Mouse (Mus musculus) limb, embryonic 13.5 days (tissue): ENCODE measurements around the gene Zscan10. TPM values are rescaled to one million over a fixed set of nuclear protein-coding genes. Genes with fewer than 3 reads are reported as not detected.
A peak's percentile ranks its signal among the peaks of the same experiment; 100 is the strongest.

Experiments
- ATAC-seq: fragments of 200-750 bp; cut with Nextera tagmentation; 2 replicates; pipeline ENCODE4 v1.8.0; 2017; ENCODE audit warnings: low read depth, moderate number of reproducible peaks, moderate TSS enrichment; ENCODE audit not compliant: low FRiP score
- H3K27ac ChIP-seq: fragments of 300-500 bp; sonication (generic); 2 replicates; pipeline ENCODE4 v1.5.1; 2015; ENCODE audit warnings: inconsistent platforms, mild to moderate bottlenecking, moderate library complexity
- H3K27me3 ChIP-seq: fragments of 300-500 bp; sonication (generic); 2 replicates; pipeline ENCODE4 v1.6.1; 2015; ENCODE audit warnings: mild to moderate bottlenecking, inconsistent platforms
- H3K36me3 ChIP-seq: fragments of 300-500 bp; sonication (generic); 2 replicates; pipeline ENCODE4 v1.6.1; 2015; ENCODE audit warnings: inconsistent platforms, mild to moderate bottlenecking, moderate library complexity
- H3K4me1 ChIP-seq: fragments of 300-500 bp; sonication (generic); 2 replicates; pipeline ENCODE4 v1.6.1; 2015; ENCODE audit warnings: inconsistent platforms
- H3K4me2 ChIP-seq: fragments of 300-500 bp; sonication (generic); replicated peaks from 2 replicates; pipeline ENCODE4 v1.6.1; 2015; ENCODE audit warnings: inconsistent platforms, mild to moderate bottlenecking, moderate library complexity
- H3K4me3 ChIP-seq: fragments of 300-500 bp; sonication (generic); 2 replicates; pipeline ENCODE4 v1.5.1; 2015; ENCODE audit warnings: moderate library complexity, mild to moderate bottlenecking, inconsistent platforms
- H3K9ac ChIP-seq: fragments of 300-500 bp; sonication (generic); 2 replicates; pipeline ENCODE4 v1.6.1; 2015; ENCODE audit warnings: mild to moderate bottlenecking, inconsistent platforms
- H3K9me3 ChIP-seq: fragments of 300-500 bp; sonication (generic); 2 replicates; pipeline ENCODE4 v1.6.1; 2016; ENCODE audit warnings: inconsistent platforms
- WGBS: fragments of 180-500 bp; shearing (Covaris S2); methylation state at CpG from one replicate; pipeline ENCODE4 v1.1.7; 2015; 5-methylcytosine and 5-hydroxymethylcytosine counted together
- polyA plus RNA-seq: library from polyadenylated mRNA; unstranded; fragments of >200 nt; fragmentation: Nextera tagmentation; extraction: Ambion mirVana; gene quantifications from 2 replicates; pipeline ENCODE4 v1.2.1, GENCODE M21; 2015

Zscan10 gene
- polyA plus RNA-seq: 0.56 and 0.57 TPM in 2 replicates

DNA sequence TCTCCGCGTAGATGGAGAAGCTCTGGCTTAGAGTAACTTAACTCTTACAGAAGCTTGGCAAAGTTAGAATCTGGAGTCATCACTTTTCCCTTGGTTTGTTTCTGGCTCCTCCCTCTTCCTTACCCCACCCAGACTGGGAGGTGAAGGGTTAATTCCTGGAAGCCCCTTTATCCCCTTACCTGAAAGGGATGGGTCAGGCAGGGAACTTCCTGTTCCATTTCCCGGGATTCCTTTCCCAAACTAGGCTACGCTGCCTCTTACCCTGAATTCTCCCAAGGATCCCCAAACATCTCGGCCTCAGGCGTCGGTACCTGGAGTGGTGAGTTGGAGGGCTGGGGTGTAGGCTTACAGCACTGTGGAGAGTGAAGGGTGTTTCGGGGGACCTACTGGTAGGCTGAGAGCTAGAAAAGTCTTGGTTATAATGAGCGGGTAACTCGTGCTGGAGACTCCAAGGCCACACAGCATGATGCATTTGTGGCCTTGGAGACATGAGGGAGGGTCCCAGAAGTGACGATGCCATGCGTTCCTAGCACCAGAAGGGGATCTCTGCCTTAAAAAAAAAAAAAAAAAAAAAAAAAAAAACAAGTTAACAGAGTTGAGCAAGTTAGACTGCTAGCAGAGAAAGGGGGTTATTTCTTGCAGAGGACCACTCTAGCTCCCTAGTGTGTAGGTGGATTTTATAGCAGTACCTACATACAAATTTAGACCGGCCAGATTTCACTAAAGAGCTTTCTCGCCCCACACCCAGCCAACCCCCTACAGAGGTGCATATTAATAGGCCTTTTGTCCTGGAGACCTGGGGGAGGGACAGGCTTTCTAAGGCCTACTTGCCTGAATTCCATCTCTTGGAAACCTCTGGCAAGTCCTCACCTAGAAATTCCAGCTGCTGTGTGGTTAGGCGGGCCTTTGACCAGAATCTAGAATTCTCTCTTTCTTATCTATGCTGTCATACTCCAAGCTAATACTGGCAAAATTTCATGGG lies at the start of gene Zscan10:
Gene Zscan10, plus strand, starts transcription at position 216 of the 982 bp plus-strand sequence.
- no peaks in the 10 kb centered on the region for H3K27me3 ChIP-seq
- peak within 1 kb of the TSS; percentile 76 for H3K4me2 ChIP-seq
- no peak for ATAC-seq
- no peaks in the 10 kb centered on the region for H3K36me3 ChIP-seq
- no peaks in the 10 kb centered on the region for H3K9me3 ChIP-seq
- H3K9ac ChIP-seq: no peak within 1 kb of the TSS
- peak within 1 kb of the TSS; percentile 48 for H3K4me3 ChIP-seq
- H3K27ac ChIP-seq: peak within 1 kb of the TSS; percentile 92
- 38% methylated on average over 15 of the region's 15 CpGs for WGBS
- peaks cover 25% of the 10 kb centered on the region for H3K4me1 ChIP-seq

DNA sequence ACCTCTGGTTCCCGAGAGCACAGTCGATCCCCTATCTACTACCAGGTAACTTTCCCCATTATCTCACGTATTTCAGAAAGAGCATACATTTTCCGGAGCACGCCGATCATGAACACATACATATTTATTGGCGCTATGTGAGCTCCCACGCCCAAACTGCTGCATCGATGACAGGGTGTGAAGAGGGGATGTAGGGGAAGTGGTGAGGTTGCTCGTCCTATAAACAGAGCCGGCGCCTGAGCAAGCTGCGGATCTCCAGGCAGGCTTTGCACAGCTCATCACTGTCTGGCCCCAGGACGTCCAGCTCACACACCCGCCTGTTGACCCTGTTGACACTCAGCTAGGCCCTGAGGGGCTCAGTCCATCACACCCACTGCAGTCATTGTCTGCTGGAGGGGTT lies 49.8 kb upstream of the Zscan10 start:
- Histone ChIP-seq H3K9me3 (no peaks in the 10 kb centered on the region), H3K36me3 (peaks cover 15% of the 10 kb centered on the region), H3K4me2 (peak overlapping the region; percentile 78), H3K27ac (peak overlapping the region; percentile 40; the same call in 1 of the 2 replicates), H3K27me3 (no peaks in the 10 kb centered on the region), H3K4me1 (peaks cover 16% of the 10 kb centered on the region), H3K4me3 (peak overlapping the region; percentile 55), H3K9ac (peak overlapping the region; percentile 70)
- 1% methylated on average over 15 of the region's 15 CpGs for WGBS
- no peak for ATAC-seq

DNA sequence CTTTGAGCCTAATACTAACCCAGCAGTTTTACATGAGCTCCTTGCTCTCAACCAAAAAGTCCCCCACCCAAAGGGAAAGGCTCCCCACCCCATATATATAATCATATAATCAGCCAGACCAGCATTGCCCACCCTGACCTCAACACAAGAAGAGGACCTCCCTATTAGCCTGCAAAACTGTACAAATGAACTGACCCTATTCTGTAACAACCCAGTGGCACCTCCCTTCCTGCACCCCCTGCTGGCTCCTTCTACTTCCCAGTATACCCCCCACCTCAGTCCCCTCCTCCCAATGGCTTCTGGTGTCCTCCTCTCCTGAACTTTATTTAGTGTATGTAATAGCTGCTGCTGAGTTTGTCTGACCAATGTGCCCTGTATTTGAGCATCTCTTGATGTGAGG lies 49.2 kb upstream of the Zscan10 start:
- Histone ChIP-seq H3K36me3 (peaks cover 21% of the 10 kb centered on the region), H3K4me2 (peak overlapping the region; percentile 78), H3K27ac (no peak overlapping the region; the same call in 1 of the 2 replicates), H3K27me3 (no peaks in the 10 kb centered on the region), H3K9ac (peak overlapping the region; percentile 70), H3K4me3 (peak overlapping the region; percentile 55), H3K9me3 (no peaks in the 10 kb centered on the region), H3K4me1 (peaks cover 16% of the 10 kb centered on the region)
- ATAC-seq: no peak

DNA sequence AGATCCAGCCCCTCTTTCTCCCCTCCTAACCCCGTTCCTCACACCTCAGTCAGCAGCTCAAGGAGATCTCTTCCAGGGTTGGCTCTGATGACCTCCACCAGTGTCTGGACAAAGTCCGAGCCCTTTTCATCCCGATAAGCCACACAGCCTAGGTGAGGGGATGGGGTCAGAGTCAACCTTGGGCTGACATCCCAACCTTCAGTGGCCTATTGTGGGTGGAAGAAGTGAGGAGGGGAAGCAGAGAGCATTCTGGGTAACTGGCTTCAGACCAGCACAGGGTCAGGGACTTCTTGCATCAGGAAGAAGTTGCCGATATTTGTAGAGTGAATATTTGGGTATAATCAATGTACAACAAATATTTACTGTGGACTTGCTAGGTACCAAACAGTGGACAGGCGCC lies 48.7 kb upstream of the Zscan10 start:
- Histone ChIP-seq H3K36me3 (peaks cover 27% of the 10 kb centered on the region), H3K9me3 (no peaks in the 10 kb centered on the region), H3K4me1 (peaks cover 16% of the 10 kb centered on the region), H3K27me3 (no peaks in the 10 kb centered on the region), H3K4me3 (no peak overlapping the region), H3K27ac (no peak overlapping the region), H3K9ac (no peak overlapping the region), H3K4me2 (no peak overlapping the region)
- WGBS: 67% methylated on average over 5 of the region's 5 CpGs
- no peak for ATAC-seq

DNA sequence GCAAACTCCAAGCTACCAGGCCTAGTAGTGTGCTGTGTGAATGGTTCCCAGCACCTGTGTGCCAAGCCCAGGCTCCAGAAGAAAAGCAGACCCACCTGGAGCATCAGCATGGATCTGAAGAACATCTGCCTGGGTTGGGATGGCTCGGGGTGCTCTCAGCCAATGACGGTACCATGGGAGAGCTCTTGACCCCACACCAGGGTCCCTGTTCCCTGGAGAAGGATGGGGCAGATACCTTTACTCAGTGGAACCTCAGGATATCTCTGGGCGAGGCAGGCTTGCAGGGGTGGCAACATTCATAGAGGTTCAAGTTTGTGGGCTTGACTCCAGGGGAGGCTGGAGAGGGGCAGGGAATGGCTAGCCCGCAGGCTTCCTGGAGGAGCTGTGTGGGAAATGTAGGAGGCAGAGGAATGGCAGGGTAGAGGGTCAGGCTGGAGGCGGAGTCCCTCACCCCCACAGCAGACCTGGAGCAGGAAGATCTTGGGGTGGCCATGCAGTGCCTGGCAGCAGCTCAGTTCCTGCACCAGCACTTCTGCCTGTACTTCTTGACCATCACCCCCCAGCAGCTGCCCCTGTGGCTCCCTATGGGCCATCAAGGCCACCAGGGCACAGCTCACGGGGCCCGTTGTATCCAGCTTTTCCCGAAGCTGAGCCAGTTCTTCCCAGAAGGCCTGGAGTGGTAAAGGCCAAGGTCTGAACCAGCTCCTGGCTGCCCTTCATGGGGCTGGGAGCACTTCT lies 47.6 kb upstream of the Zscan10 start:
- no peak for ATAC-seq
- no peaks in the 10 kb centered on the region for H3K27me3 ChIP-seq
- no peak overlapping the region for H3K27ac ChIP-seq
- WGBS: 87% methylated on average over 8 of the region's 8 CpGs
- no peak overlapping the region for H3K4me3 ChIP-seq
- H3K4me2 ChIP-seq: no peak overlapping the region
- H3K36me3 ChIP-seq: peaks cover 38% of the 10 kb centered on the region
- H3K9me3 ChIP-seq: no peaks in the 10 kb centered on the region
- peaks cover 16% of the 10 kb centered on the region for H3K4me1 ChIP-seq
- H3K9ac ChIP-seq: no peak overlapping the region

DNA sequence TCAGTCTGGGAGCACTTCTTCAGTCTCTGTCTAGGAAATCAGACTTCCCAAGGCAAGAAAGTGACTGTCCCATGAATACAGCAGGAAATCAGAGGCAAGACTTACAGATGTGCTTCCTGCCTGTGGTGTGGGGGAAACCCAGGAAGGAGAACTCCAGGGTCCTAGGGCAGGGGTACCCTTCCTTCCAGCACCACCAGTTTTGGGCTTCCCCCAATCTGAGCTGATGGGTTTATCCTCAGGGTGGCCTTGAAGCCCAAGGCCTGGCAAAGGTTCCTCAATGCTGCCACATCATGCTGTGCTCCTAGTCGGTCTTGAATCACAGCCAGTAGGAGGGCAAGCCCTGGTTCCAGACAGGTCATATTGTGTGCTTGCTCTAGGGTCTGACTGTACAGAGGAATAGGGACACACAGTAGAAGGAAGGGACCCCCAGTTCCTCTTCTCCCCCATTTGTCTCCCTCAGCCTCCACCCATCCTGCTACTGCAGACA lies 47.0 kb upstream of the Zscan10 start:
- no peaks in the 10 kb centered on the region for H3K27me3 ChIP-seq
- 47% methylated on average over 1 of the region's 1 CpGs for WGBS

DNA sequence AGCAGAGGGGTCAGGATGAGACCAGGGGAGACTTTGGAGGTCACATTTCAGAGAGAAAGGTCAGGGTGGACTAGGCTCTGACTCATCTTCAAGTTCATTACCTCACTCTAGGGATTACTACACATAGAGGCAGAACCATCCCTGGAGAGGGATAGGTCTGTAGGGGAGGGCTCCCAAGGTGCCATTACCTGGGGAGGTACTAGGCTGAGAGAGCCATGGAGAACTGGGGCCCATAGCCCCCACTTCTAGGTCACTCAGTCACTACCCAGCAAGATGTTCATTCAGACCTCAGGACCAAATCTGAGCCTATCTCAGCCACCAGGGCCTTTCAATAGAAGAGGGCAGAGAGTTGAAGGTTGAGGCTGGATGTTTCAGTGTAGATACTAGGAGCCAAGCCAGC lies 46.3 kb upstream of the Zscan10 start:
- Histone ChIP-seq H3K4me3 (no peak overlapping the region), H3K27ac (no peak overlapping the region), H3K27me3 (no peaks in the 10 kb centered on the region), H3K4me2 (no peak overlapping the region), H3K9me3 (no peaks in the 10 kb centered on the region), H3K4me1 (peaks cover 9% of the 10 kb centered on the region), H3K9ac (no peak overlapping the region), H3K36me3 (peaks cover 50% of the 10 kb centered on the region)
- no peak for ATAC-seq

More for the DNA sequence above, 47.0 kb upstream of the Zscan10 start:
- Histone ChIP-seq H3K9ac (no peak overlapping the region), H3K4me2 (no peak overlapping the region), H3K4me3 (no peak overlapping the region), H3K27ac (no peak overlapping the region), H3K4me1 (peaks cover 16% of the 10 kb centered on the region), H3K36me3 (peaks cover 44% of the 10 kb centered on the region), H3K9me3 (no peaks in the 10 kb centered on the region)
- no peak for ATAC-seq

DNA sequence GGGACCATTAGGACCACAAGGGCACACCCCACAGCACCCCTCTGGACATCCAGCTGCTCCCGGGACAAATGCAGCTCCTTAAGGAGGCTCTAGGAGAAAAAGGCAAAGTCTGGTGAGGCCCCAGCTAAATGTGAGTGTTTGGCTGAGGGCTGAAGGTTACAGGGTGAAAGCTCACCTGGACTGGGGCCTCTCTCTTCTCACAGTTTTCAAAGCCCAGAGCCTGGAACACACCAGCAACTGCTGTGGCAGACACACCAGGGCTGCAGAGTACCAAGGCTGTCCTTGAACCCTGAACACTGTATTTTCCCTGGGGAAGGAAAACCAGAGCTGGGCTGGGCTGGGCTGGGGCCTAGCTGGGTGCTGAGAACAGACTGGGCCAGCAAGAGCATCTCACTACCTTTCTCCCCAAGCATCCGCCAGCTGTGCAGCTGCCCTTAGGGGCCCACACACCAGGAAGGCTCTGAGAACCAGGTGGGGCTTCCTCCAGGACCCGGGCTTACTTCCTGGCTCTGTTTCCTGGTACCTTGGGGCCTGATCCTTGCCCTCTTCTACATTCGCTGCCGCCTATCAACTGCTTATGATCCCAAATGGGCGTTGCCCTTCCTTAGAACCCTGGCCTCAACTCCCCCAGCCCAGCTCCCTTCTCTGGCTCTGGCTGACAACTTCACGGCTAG lies 45.3 kb upstream of the Zscan10 start:
- no peak overlapping the region for H3K4me3 ChIP-seq
- H3K36me3 ChIP-seq: peaks cover 60% of the 10 kb centered on the region
- no peak overlapping the region for H3K9ac ChIP-seq
- H3K27me3 ChIP-seq: no peaks in the 10 kb centered on the region
- H3K27ac ChIP-seq: no peak overlapping the region
- no peaks in the 10 kb centered on the region for H3K9me3 ChIP-seq
- WGBS: 78% methylated on average over 7 of the region's 7 CpGs
- ATAC-seq: no peak
- H3K4me1 ChIP-seq: peaks cover 5% of the 10 kb centered on the region; the same call in 1 of the 2 replicates
- H3K4me2 ChIP-seq: no peak overlapping the region

DNA sequence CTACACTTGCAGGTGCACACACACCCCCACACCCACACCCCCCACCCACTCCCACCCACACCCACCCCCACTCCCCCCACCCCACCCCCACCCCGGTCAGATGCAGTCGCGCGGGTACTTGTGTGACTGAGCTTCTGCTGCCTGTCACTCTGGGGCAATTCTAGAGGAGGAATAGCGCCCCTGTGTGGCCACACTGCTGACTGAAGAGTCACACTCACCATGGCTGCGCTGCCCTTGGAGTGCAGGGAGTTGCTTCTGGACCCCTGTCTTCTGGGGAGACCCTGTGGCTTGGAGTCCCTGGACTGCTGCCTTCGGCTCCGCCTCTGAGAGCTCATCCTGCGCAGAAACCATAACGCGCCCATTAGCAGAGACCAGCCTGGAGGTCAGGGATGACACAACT lies 40.9 kb upstream of the Zscan10 start:
- H3K4me3 ChIP-seq: no peak overlapping the region
- H3K36me3 ChIP-seq: peaks cover 68% of the 10 kb centered on the region
- H3K9ac ChIP-seq: no peak overlapping the region
- H3K9me3 ChIP-seq: no peaks in the 10 kb centered on the region
- H3K4me2 ChIP-seq: no peak overlapping the region
- no peaks in the 10 kb centered on the region for H3K27me3 ChIP-seq
- peaks cover 10% of the 10 kb centered on the region for H3K4me1 ChIP-seq
- WGBS: 58% methylated on average over 11 of the region's 11 CpGs
- no peak for ATAC-seq
- no peak overlapping the region for H3K27ac ChIP-seq

DNA sequence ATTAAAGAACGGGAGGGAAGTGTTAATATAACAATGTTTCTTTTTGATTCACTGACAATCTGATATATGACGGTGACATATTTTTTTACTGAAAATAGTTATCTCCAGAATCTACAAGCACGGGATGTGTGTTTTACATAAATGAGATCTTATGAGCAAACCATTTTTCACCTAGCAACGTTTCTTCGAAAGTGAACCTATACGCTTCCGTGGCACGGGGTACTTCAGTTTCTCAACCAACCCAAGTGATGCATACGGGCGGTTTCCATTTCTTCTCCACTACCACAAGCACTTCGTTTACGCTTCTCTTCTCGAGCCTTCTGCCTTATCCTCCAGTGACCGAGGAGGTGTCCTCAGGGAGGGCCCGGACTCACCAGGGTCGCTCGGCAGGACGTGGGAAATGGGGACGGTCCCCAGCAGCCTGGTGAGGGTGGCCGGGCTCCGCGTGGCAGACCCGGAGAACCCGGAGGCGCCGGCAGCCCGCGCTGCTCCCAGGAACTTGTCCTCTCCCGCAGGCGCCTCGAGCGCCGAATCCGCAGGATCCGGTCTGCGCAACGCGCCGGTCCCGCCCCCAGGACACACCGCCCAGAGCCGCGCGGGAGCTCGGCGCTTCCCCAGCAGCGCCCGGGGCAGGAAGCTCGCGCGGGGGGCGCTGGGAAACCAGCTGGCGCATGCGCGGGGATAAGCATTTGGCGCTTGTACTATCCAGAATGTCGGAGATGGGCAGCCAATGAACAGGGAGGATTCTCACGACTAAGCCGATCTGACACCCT lies 36.9 kb upstream of the Zscan10 start, which contains the start of gene Zfp213:
Gene Zfp213, minus strand, starts transcription at position 644 of the 773 bp plus-strand sequence.
- peaks cover 28% of the 10 kb centered on the region for H3K36me3 ChIP-seq
- no peaks in the 10 kb centered on the region for H3K27me3 ChIP-seq
- peak within 1 kb of the TSS; percentile 89 for H3K9ac ChIP-seq
- WGBS: under 1% methylated on average over 59 of the region's 59 CpGs
- peaks cover 15% of the 10 kb centered on the region for H3K4me1 ChIP-seq
- H3K9me3 ChIP-seq: no peaks in the 10 kb centered on the region
- H3K4me2 ChIP-seq: peak within 1 kb of the TSS; percentile 86
- peak within 1 kb of the TSS; percentile 76 for H3K4me3 ChIP-seq
- ATAC-seq: peak; percentile 96
- peak within 1 kb of the TSS; percentile 93 for H3K27ac ChIP-seq

DNA sequence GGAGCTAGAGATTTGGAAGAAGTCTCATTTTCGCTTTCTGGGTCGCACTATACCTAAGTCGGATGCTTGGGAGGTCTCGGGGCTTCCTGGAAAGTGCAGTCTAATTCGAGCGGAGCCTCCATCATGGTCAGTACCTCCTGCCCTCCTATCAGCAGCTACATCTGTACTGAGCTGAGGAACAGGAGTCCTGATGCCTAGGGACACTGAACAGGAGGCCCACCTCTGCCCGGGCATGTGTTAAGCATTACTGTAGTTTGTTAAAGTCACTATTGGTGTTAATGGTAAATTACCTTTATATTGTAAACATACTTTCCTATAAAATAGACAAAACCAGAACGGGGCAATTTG lies 36.3 kb upstream of the Zscan10 start:
- Histone ChIP-seq H3K27me3 (no peaks in the 10 kb centered on the region), H3K4me3 (peak overlapping the region; percentile 76), H3K4me1 (peaks cover 15% of the 10 kb centered on the region), H3K27ac (peak overlapping the region; percentile 93), H3K4me2 (peak overlapping the region; percentile 86), H3K9me3 (no peaks in the 10 kb centered on the region), H3K36me3 (peaks cover 22% of the 10 kb centered on the region), H3K9ac (peak overlapping the region; percentile 89)
- 1% methylated on average over 8 of the region's 8 CpGs for WGBS
- ATAC-seq: peak; percentile 82
